Mouse (Mus musculus) liver, embryonic 14.5 days (tissue): ENCODE data around the gene Krt5. TPM values are rescaled to one million over a fixed set of nuclear protein-coding genes. Genes with fewer than 3 reads are reported as not detected.
"Not testable (repeated sequence)": the region's sequence is repeated elsewhere in the genome, so short reads cannot be mapped to it uniquely, and the experiment has no call there.

Experiments
- ATAC-seq: fragments of 200-750 bp; cut with Nextera tagmentation; 2 replicates; pipeline ENCODE4 v1.8.0; 2017; ENCODE audit warnings: moderate number of reproducible peaks, mild to moderate bottlenecking, moderate library complexity; ENCODE audit not compliant: insufficient read depth
- DNase-seq, 3 experiments: peaks; one replicate each; pipeline ENCODE4 v3.0.0-alpha.2; 2012 to 2013; ENCODE audit warnings: low read depth in 3 of 3, low spot score in 3 of 3
- H3K27ac ChIP-seq: fragments of 300-500 bp; sonication (generic); 2 replicates; pipeline ENCODE4 v1.5.1; 2014; ENCODE audit warnings: moderate library complexity, mild to moderate bottlenecking, control low read depth, inconsistent platforms
- H3K27me3 ChIP-seq: fragments of 300-500 bp; sonication (generic); 2 replicates; pipeline ENCODE4 v1.6.1; 2014; ENCODE audit warnings: mild to moderate bottlenecking, low read length, moderate library complexity; ENCODE audit not compliant: control insufficient read depth, insufficient read depth
- H3K36me3 ChIP-seq: fragments of 300-500 bp; sonication (generic); replicated peaks from 2 replicates; pipeline ENCODE4 v1.6.1; 2014; ENCODE audit warnings: low read depth; ENCODE audit not compliant: control insufficient read depth, insufficient read depth
- H3K4me1 ChIP-seq, 2 experiments: fragments of 200-500 bp in 1 of 2; fragments of 300-500 bp in 1 of 2; sonication (generic) in 1 of 2; replicated peaks; 2 replicates each; pipeline ENCODE4 v1.6.1; 2012 to 2014; ENCODE audit warnings: antibody characterized with exemption in 1 of 2, inconsistent platforms in 1 of 2, low read length in 1 of 2; ENCODE audit not compliant: control insufficient read depth in 2 of 2, insufficient read depth in 2 of 2
- H3K4me2 ChIP-seq: fragments of 300-500 bp; sonication (generic); 2 replicates; pipeline ENCODE4 v1.6.1; 2014; ENCODE audit warnings: low read depth, mild to moderate bottlenecking, control low read depth, moderate library complexity
- H3K4me3 ChIP-seq, 2 experiments: fragments of 200-500 bp in 1 of 2; fragments of 300-500 bp in 1 of 2; sonication (generic) in 1 of 2; 2 replicates each; pipeline ENCODE4 v1.5.1; 2012 to 2014; ENCODE audit warnings: low read depth in 2 of 2, low read length in 2 of 2, mild to moderate bottlenecking in 2 of 2, control low read depth in 1 of 2, inconsistent platforms in 1 of 2, moderate library complexity in 1 of 2; ENCODE audit not compliant: insufficient read depth in 1 of 2
- H3K9ac ChIP-seq: fragments of 300-500 bp; sonication (generic); replicated peaks from 2 replicates; pipeline ENCODE4 v1.6.1; 2014; ENCODE audit warnings: mild to moderate bottlenecking, control low read depth, moderate library complexity
- H3K9me3 ChIP-seq: fragments of 300-500 bp; sonication (generic); 2 replicates; pipeline ENCODE4 v1.6.1; 2016; ENCODE audit warnings: low read length, mixed read lengths; ENCODE audit not compliant: control insufficient read depth
- CTCF ChIP-seq: IDR thresholded peaks from 2 replicates; pipeline ENCODE4 v1.5.1; 2016; ENCODE audit warnings: antibody characterized with exemption, low read depth, control low read depth
- EP300 ChIP-seq: IDR thresholded peaks from 2 replicates; pipeline ENCODE4 v1.6.1; 2016; ENCODE audit warnings: antibody characterized with exemption, low read depth
- WGBS: fragments of 180-500 bp; shearing (Covaris S2); extraction: QIAGEN DNeasy Blood & Tissue Kit; methylation state at CpG from one replicate; pipeline ENCODE4 v1.1.7; 2014; ENCODE audit not compliant: insufficient replicate concordance; 5-methylcytosine and 5-hydroxymethylcytosine counted together
- microRNA-seq: library from miRNA; unstranded; fragments of <30 nt; microRNA quantifications from one replicate; pipeline ENCODE4, GENCODE M21; 2016
- polyA plus RNA-seq, 2 experiments: library from polyadenylated mRNA; depleted of rRNA in 1 of 2; stranded (reverse) in 1 of 2; unstranded in 1 of 2; fragments of >200 nt; fragmentation: Nextera tagmentation in 1 of 2; extraction: Ambion mirVana in 1 of 2; gene quantifications; 2 replicates each; pipeline versions ENCODE4 v1.2.1 to v1.2.3; 2012 to 2014

Krt5 gene
- polyA plus RNA-seq, 2 experiments: 0.45 TPM; not detected in 1

DNA sequence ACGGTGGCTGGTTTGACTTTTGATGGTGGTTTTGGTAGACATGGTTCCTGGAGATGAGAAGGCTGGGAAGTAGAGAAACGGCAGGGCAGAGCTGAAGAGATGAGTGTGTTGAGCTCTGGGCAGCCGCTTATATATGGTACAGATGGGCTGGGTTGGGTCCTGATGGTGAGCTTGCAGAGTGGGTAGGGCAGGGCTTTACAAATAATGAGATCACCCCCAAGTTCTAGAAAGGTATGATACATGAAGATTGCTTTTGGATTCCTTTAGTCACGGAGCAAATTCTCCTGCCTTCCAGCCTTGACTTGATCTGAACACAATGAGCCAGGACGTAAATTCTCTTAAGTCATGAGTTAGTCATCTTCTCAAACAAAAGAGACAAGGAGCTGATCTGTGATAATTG is 18.5 kb downstream of the Krt5 start, which contains the start of gene Krt6a:
Krt6a (minus strand) TSS at position 101 of the 400 bp plus-strand sequence.
- DNase-seq (no peak), ATAC-seq (no peak)
- H3K27ac ChIP-seq: no peak within 1 kb of the TSS
- TF ChIP-seq EP300 (no peak), CTCF (no peak)
- H3K9ac ChIP-seq: no peak within 1 kb of the TSS
- no peaks in the 10 kb centered on the region for H3K27me3 ChIP-seq
- no peak within 1 kb of the TSS for H3K4me2 ChIP-seq
- WGBS: 52% methylated on average over 5 of the region's 5 CpGs
- H3K36me3 ChIP-seq: no peaks in the 10 kb centered on the region
- no peaks in the 10 kb centered on the region for H3K4me1 ChIP-seq
- H3K4me3 ChIP-seq: no peak within 1 kb of the TSS
- no peaks in the 10 kb centered on the region for H3K9me3 ChIP-seq

DNA sequence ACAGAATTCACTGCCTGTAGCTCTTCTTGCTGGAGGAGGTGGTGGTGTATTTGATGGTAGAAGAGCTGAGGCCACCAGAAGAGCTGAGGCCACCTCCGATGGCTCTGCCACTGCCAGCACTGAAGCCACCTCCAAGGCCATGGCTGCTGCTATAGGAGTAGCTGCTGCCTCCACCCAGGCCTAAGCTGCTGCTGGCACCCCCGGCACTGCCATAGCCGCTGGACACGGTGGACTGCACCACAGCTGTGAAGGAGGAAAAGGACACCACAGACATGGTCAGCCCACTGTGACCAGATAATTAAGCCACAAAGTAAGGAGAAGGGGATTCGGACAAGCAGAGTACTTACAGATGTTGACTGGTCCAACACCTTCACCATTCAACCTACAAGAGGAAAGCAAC is 22.2 kb downstream of the Krt5 start:
- not testable (repeated sequence) for H3K27me3 ChIP-seq, H3K4me1 ChIP-seq, H3K9me3 ChIP-seq, H3K4me3 ChIP-seq, DNase-seq, ATAC-seq, H3K27ac ChIP-seq, H3K9ac ChIP-seq, H3K36me3 ChIP-seq, H3K4me2 ChIP-seq
- 68% methylated on average over 5 of the region's 5 CpGs for WGBS

DNA sequence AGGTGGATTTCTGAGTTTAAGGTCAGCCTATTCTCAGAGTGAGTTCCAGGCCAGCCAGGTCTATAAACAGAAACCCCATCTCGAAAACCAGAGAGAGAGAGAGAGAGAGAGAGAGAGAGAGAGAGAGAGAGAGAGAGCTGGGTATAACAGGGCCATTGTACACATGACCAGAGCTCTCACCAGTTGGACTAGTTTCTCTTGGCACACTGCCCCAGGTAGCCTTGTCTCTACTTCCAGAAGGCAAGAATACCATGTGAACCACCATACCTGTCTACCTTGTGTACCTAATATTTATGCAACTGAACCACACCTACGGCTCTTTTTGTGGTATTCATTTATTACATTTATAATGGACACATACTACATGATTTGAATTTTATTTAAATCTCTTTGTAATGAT is 24.5 kb downstream of the Krt5 start:
- Histone ChIP-seq H3K4me2 (no peak overlapping the region), H3K36me3 (no peaks in the 10 kb centered on the region), H3K4me1 (no peaks in the 10 kb centered on the region), H3K9ac (no peak overlapping the region), H3K27ac (no peak overlapping the region), H3K27me3 (no peaks in the 10 kb centered on the region), H3K9me3 (no peaks in the 10 kb centered on the region), H3K4me3 (no peak overlapping the region)
- 41% methylated on average over 2 of the region's 2 CpGs for WGBS
- TF ChIP-seq EP300: no peak
- TF ChIP-seq CTCF: no peak
- no peak for ATAC-seq
- DNase-seq: no peak

DNA sequence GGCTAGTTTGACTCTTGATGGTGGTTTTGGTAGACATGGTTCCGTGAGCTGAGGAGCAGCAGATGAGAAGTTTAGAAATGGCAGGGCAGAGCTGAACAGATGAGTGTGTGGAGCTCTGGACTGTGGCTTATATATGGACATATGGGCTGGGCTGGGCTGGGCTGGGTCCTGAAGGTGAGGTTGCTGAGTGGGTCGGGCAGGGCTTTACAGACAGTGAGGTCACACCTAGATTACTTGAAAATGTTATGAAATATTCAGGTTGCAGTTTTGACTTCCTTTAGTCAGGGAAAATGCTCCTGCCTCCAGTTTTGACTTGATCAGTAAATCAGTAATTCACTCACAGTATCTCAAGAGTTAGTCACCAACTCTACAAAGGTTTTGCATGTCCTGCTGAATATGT is 32.5 kb downstream of the Krt5 start, which contains the start of gene Krt6b:
Krt6b (minus strand) TSS at position 101 of the 400 bp plus-strand sequence.
- Histone ChIP-seq H3K4me2 (no peak within 1 kb of the TSS), H3K4me3 (no peak within 1 kb of the TSS), H3K27me3 (no peaks in the 10 kb centered on the region), H3K36me3 (no peaks in the 10 kb centered on the region), H3K4me1 (no peaks in the 10 kb centered on the region), H3K27ac (no peak within 1 kb of the TSS), H3K9me3 (no peaks in the 10 kb centered on the region), H3K9ac (no peak within 1 kb of the TSS)
- no peak for TF ChIP-seq CTCF
- 61% methylated on average over 2 of the region's 2 CpGs for WGBS
- DNase-seq: no peak
- no peak for ATAC-seq

DNA sequence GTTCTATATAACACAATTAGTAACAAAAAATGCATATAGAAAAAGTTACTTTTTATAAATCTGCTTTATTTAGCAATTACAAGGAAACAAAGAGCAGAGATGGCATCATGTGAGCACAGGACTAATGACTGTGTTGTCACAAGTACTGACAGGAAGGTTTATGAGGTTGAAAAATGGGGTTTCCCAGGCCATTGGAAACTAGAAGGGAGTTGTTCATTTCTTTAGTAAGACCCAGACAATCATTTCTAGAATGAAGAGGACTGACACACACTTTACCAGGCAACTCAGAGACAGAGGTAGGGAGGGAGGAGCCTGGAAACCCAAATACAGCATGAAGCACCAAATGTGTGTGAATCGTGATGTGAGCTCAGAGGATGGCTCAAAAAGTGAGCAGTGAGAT is 36.7 kb downstream of the Krt5 start:
- no peaks in the 10 kb centered on the region for H3K27me3 ChIP-seq
- H3K36me3 ChIP-seq: no peaks in the 10 kb centered on the region
- no peak overlapping the region for H3K9ac ChIP-seq
- no peak for DNase-seq
- 35% methylated on average over 1 of the region's 1 CpGs for WGBS
- no peak overlapping the region for H3K4me2 ChIP-seq
- ATAC-seq: no peak
- no peak overlapping the region for H3K27ac ChIP-seq
- H3K9me3 ChIP-seq: no peaks in the 10 kb centered on the region
- H3K4me1 ChIP-seq: no peaks in the 10 kb centered on the region
- no peak for TF ChIP-seq EP300
- TF ChIP-seq CTCF: no peak
- H3K4me3 ChIP-seq: no peak overlapping the region

Small RNA genes lying within 50 kb of the gene (microRNA-seq; reads per million reads assigned to microRNA genes)
- gene Gm44323: not detected
- gene Gm44342: not detected
- gene Gm44383: not detected

Other genes starting within 250 kb of the Krt5 start
- not detected in 2 replicates for gene Krt81, start 249.1 kb downstream of the Krt5 start, polyA plus RNA-seq (2012; rRNA removed)
- not detected in 2 replicates for gene Krt81, start 249.1 kb downstream of the Krt5 start, polyA plus RNA-seq (2014; fragmentation: Nextera tagmentation; extraction: Ambion mirVana)
- gene Krt86, start 239.4 kb downstream of the Krt5 start, polyA plus RNA-seq (2012; rRNA removed): not detected in 2 replicates
- not detected in 2 replicates for gene Krt86, start 239.4 kb downstream of the Krt5 start, polyA plus RNA-seq (2014; fragmentation: Nextera tagmentation; extraction: Ambion mirVana)
- 0.03 TPM in 1 of 2 replicates, not detected in the other for gene Krt83, start 221.4 kb downstream of the Krt5 start, polyA plus RNA-seq (2012; rRNA removed)
- gene Krt83, start 221.4 kb downstream of the Krt5 start, polyA plus RNA-seq (2014; fragmentation: Nextera tagmentation; extraction: Ambion mirVana): 0.30 TPM in 1 of 2 replicates, not detected in the other
- gene Gm49425, start 195.6 kb downstream of the Krt5 start, polyA plus RNA-seq (2012; rRNA removed): not detected in 2 replicates
- gene Gm49425, start 195.6 kb downstream of the Krt5 start, polyA plus RNA-seq (2014; fragmentation: Nextera tagmentation; extraction: Ambion mirVana): not detected in 2 replicates
- not detected in 2 replicates for gene Krt84, start 180.1 kb downstream of the Krt5 start, polyA plus RNA-seq (2012; rRNA removed)
- gene Krt84, start 180.1 kb downstream of the Krt5 start, polyA plus RNA-seq (2014; fragmentation: Nextera tagmentation; extraction: Ambion mirVana): not detected in 2 replicates
- not detected in 2 replicates for gene Krt82, start 162.2 kb downstream of the Krt5 start, polyA plus RNA-seq (2012; rRNA removed)
- gene Krt82, start 162.2 kb downstream of the Krt5 start, polyA plus RNA-seq (2014; fragmentation: Nextera tagmentation; extraction: Ambion mirVana): not detected in 2 replicates
- not detected in 2 replicates for gene Krt90, start 149.9 kb downstream of the Krt5 start, polyA plus RNA-seq (2012; rRNA removed)
- not detected in 2 replicates for gene Krt90, start 149.9 kb downstream of the Krt5 start, polyA plus RNA-seq (2014; fragmentation: Nextera tagmentation; extraction: Ambion mirVana)
- not detected in 2 replicates for gene Krt75, start 139.0 kb downstream of the Krt5 start, polyA plus RNA-seq (2012; rRNA removed)
- gene Krt75, start 139.0 kb downstream of the Krt5 start, polyA plus RNA-seq (2014; fragmentation: Nextera tagmentation; extraction: Ambion mirVana): not detected in 2 replicates
- gene Gm5414, start 84.7 kb downstream of the Krt5 start, polyA plus RNA-seq (2012; rRNA removed): not detected in 2 replicates
- gene Gm5414, start 84.7 kb downstream of the Krt5 start, polyA plus RNA-seq (2014; fragmentation: Nextera tagmentation; extraction: Ambion mirVana): not detected in 2 replicates
- gene Gm5478, start 65.5 kb downstream of the Krt5 start, polyA plus RNA-seq (2012; rRNA removed): not detected in 2 replicates
- gene Gm5478, start 65.5 kb downstream of the Krt5 start, polyA plus RNA-seq (2014; fragmentation: Nextera tagmentation; extraction: Ambion mirVana): not detected in 2 replicates
- gene Krt6b, start 32.6 kb downstream of the Krt5 start, polyA plus RNA-seq (2012; rRNA removed): not detected in 2 replicates
- not detected in 2 replicates for gene Krt6b, start 32.6 kb downstream of the Krt5 start, polyA plus RNA-seq (2014; fragmentation: Nextera tagmentation; extraction: Ambion mirVana)
- gene Krt6a, start 18.6 kb downstream of the Krt5 start, polyA plus RNA-seq (2012; rRNA removed): 0.01 TPM in 1 of 2 replicates, not detected in the other
- not detected in 2 replicates for gene Krt6a, start 18.6 kb downstream of the Krt5 start, polyA plus RNA-seq (2014; fragmentation: Nextera tagmentation; extraction: Ambion mirVana)
- gene Krt71, start 30.2 kb upstream of the Krt5 start, polyA plus RNA-seq (2012; rRNA removed): not detected in 2 replicates
- gene Krt71, start 30.2 kb upstream of the Krt5 start, polyA plus RNA-seq (2014; fragmentation: Nextera tagmentation; extraction: Ambion mirVana): not detected in 2 replicates
- gene Krt72, start 73.6 kb upstream of the Krt5 start, polyA plus RNA-seq (2012; rRNA removed): not detected in 2 replicates
- gene Krt72, start 73.6 kb upstream of the Krt5 start, polyA plus RNA-seq (2014; fragmentation: Nextera tagmentation; extraction: Ambion mirVana): not detected in 2 replicates
- not detected in 2 replicates for gene Krt73, start 89.4 kb upstream of the Krt5 start, polyA plus RNA-seq (2012; rRNA removed)
- gene Krt73, start 89.4 kb upstream of the Krt5 start, polyA plus RNA-seq (2014; fragmentation: Nextera tagmentation; extraction: Ambion mirVana): not detected in 2 replicates
- gene Krt2, start 105.3 kb upstream of the Krt5 start, polyA plus RNA-seq (2012; rRNA removed): not detected in 2 replicates
- not detected in 2 replicates for gene Krt2, start 105.3 kb upstream of the Krt5 start, polyA plus RNA-seq (2014; fragmentation: Nextera tagmentation; extraction: Ambion mirVana)
- 0.02 and 0.04 TPM in 2 replicates for gene Krt1, start 137.9 kb upstream of the Krt5 start, polyA plus RNA-seq (2012; rRNA removed)
- gene Krt1, start 137.9 kb upstream of the Krt5 start, polyA plus RNA-seq (2014; fragmentation: Nextera tagmentation; extraction: Ambion mirVana): not detected in 2 replicates
- gene Krt77, start 156.8 kb upstream of the Krt5 start, polyA plus RNA-seq (2012; rRNA removed): 0.01 TPM in 2 replicates
- gene Krt77, start 156.8 kb upstream of the Krt5 start, polyA plus RNA-seq (2014; fragmentation: Nextera tagmentation; extraction: Ambion mirVana): not detected in 2 replicates
- gene Krt76, start 180.0 kb upstream of the Krt5 start, polyA plus RNA-seq (2012; rRNA removed): not detected in 2 replicates
- gene Krt76, start 180.0 kb upstream of the Krt5 start, polyA plus RNA-seq (2014; fragmentation: Nextera tagmentation; extraction: Ambion mirVana): not detected in 2 replicates
- gene Krt4, start 211.8 kb upstream of the Krt5 start, polyA plus RNA-seq (2012; rRNA removed): 0.06 and 0.11 TPM in 2 replicates
- not detected in 2 replicates for gene Krt4, start 211.8 kb upstream of the Krt5 start, polyA plus RNA-seq (2014; fragmentation: Nextera tagmentation; extraction: Ambion mirVana)
- gene Krt79, start 227.4 kb upstream of the Krt5 start, polyA plus RNA-seq (2012; rRNA removed): not detected in 2 replicates
- gene Krt79, start 227.4 kb upstream of the Krt5 start, polyA plus RNA-seq (2014; fragmentation: Nextera tagmentation; extraction: Ambion mirVana): not detected in 2 replicates
- not detected in 2 replicates for gene Krt78, start 241.4 kb upstream of the Krt5 start, polyA plus RNA-seq (2012; rRNA removed)
- not detected in 2 replicates for gene Krt78, start 241.4 kb upstream of the Krt5 start, polyA plus RNA-seq (2014; fragmentation: Nextera tagmentation; extraction: Ambion mirVana)